8 mouse cellular contexts compared by ENCODE assay signal in the genomic region with DNA sequence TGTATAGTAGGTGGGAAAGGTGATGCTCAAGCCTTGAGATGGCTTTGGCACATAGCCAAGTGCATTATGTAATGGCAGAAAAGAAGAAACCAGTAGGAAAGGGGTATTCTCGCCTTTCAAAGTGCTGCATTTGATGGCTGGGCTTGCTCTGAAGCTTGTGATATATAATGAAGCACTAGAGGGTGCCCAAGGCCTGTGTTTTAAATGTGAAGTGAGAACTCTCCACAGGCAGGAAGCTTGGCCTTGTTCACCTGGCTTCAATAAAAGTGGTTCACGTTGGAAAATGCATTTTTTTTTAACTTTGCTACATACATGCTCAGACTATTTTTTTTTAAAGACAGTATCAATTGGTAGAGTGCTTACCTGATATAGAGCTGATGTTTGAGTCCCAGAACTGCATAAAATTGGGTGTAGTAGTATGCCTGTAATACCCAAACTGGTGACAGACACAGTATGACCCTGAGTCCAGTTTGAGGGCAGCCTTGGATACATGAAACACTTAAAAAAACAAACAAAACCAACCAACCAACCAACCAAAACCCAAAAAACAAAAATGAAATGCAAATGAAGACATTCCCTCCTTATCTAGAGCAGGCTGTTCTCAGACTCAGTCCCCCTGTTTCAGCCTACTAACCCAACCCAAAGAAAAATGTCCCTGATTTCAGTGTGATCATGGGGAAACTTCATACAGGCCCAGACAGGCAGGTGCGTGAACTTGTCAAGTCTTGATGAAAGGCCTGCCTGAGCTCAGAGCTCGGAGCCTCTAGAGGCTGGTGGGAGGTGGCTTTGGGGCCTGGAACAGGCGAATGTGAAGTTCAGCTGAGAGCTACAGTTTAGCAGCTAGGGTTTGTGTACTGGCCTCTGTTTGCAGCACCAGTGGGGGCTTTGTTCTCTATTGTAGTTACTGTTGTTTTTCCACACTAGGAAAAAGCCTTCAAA. TPM values are rescaled to one million over a fixed set of nuclear protein-coding genes. Genes with fewer than 3 reads are reported as not detected.
A peak's percentile ranks its signal among the peaks of the same experiment; 100 is the strongest.
DNase-seq lines count a peak whose midpoint lies in the region; ATAC-seq and TF ChIP-seq lines count a peak whose summit lies in the region.

No protein-coding gene starts in this region.

- no peaks in the 10 kb centered on the region for H3K9me3 ChIP-seq in intestine, postnatal 0 days (ENCODE audit: control insufficient read depth)
- H3K9me3 ChIP-seq in intestine, embryonic 15.5 days: no peaks in the 10 kb centered on the region
- H3K9me3 ChIP-seq in hindbrain, embryonic 15.5 days: no peaks in the 10 kb centered on the region
- no peaks in the 10 kb centered on the region for H3K9me3 ChIP-seq in midbrain, embryonic 16.5 days (replicated peaks; ENCODE audit: control insufficient read depth, low read length, poor library complexity, severe bottlenecking)

- no peaks in the 10 kb centered on the region for H3K27me3 ChIP-seq in intestine, postnatal 0 days (replicated peaks; ENCODE audit: control insufficient read depth, insufficient read depth, low read length)
- H3K27me3 ChIP-seq in intestine, embryonic 15.5 days (replicated peaks): no peaks in the 10 kb centered on the region
- no peaks in the 10 kb centered on the region for H3K27me3 ChIP-seq in hindbrain, embryonic 15.5 days
- H3K27me3 ChIP-seq in midbrain, embryonic 16.5 days (ENCODE audit: control insufficient read depth, insufficient read depth, low read depth, low read length): no peaks in the 10 kb centered on the region

- peak; percentile 78 for TF ChIP-seq CTCF in intestine, postnatal 0 days (IDR thresholded peaks at IDR 0.05; ENCODE audit: low read depth)

- H3K4me3 ChIP-seq in intestine, postnatal 0 days (ENCODE audit: low read depth, low read length): no peak overlapping the region
- no peak overlapping the region for H3K4me3 ChIP-seq in intestine, embryonic 15.5 days (replicated peaks)
- H3K4me3 ChIP-seq in hindbrain, embryonic 15.5 days: no peak overlapping the region
- no peak overlapping the region for H3K4me3 ChIP-seq in midbrain, embryonic 16.5 days (ENCODE audit: low read depth, low read length)

- no peak overlapping the region for H3K27ac ChIP-seq in intestine, postnatal 0 days (ENCODE audit: low read depth, low read length)
- H3K27ac ChIP-seq in intestine, embryonic 15.5 days: no peak overlapping the region
- H3K27ac ChIP-seq in hindbrain, embryonic 15.5 days (replicated peaks): no peak overlapping the region
- no peak overlapping the region for H3K27ac ChIP-seq in midbrain, embryonic 16.5 days (ENCODE audit: low read length)

- DNase-seq in brain, adult 2 months (ENCODE audit: low read depth, low spot score): peak; percentile 79
- DNase-seq in fat pad, adult 2 months (ENCODE audit: extremely low read depth, low read depth, low spot score): peak; percentile 84
- peak; percentile 24 to 25 for DNase-seq in left cerebral cortex, adult 8-10 months (ENCODE audit: low spot score in 2 of 2)
- DNase-seq in thymus, postnatal 4 days: peak; percentile 57

- no peaks in the 10 kb centered on the region for H3K36me3 ChIP-seq in intestine, postnatal 0 days (ENCODE audit: control insufficient read depth, insufficient read depth)
- H3K36me3 ChIP-seq in intestine, embryonic 15.5 days: no peaks in the 10 kb centered on the region
- no peaks in the 10 kb centered on the region for H3K36me3 ChIP-seq in hindbrain, embryonic 15.5 days
- H3K36me3 ChIP-seq in midbrain, embryonic 16.5 days (ENCODE audit: control insufficient read depth, insufficient read depth, low read length): no peaks in the 10 kb centered on the region

- WGBS in intestine, postnatal 0 days: 55% methylated on average over 5 of the region's 5 CpGs
- 45% methylated on average over 5 of the region's 5 CpGs for WGBS in intestine, embryonic 15.5 days
- WGBS in hindbrain, embryonic 15.5 days: 45% methylated on average over 5 of the region's 5 CpGs
- 41% methylated on average over 5 of the region's 5 CpGs for WGBS in midbrain, embryonic 16.5 days

- no peak overlapping the region for H3K9ac ChIP-seq in intestine, postnatal 0 days (ENCODE audit: low read depth, low read length)
- no peak overlapping the region for H3K9ac ChIP-seq in intestine, embryonic 15.5 days
- no peak overlapping the region for H3K9ac ChIP-seq in hindbrain, embryonic 15.5 days
- no peak overlapping the region for H3K9ac ChIP-seq in midbrain, embryonic 16.5 days (ENCODE audit: low read depth, low read length)

- H3K4me1 ChIP-seq in intestine, postnatal 0 days (replicated peaks; ENCODE audit: control insufficient read depth, insufficient read depth, low read length): no peaks in the 10 kb centered on the region
- peaks cover 4% of the 10 kb centered on the region; the same call in 1 of the 2 replicates for H3K4me1 ChIP-seq in intestine, embryonic 15.5 days (replicated peaks)
- 0 out of 2 replicates have a peak, but pooled peaks cover 3% of the 10 kb centered on the region for H3K4me1 ChIP-seq in hindbrain, embryonic 15.5 days (replicated peaks)
- H3K4me1 ChIP-seq in midbrain, embryonic 16.5 days (ENCODE audit: control insufficient read depth, insufficient read depth, low read length): peaks cover 8% of the 10 kb centered on the region

- no peak for ATAC-seq in intestine, postnatal 0 days
- no peak for ATAC-seq in intestine, embryonic 15.5 days
- peak; percentile 66; the same call in 1 of the 2 replicates for ATAC-seq in hindbrain, embryonic 15.5 days (ENCODE audit: low FRiP score, low read depth)
- ATAC-seq in midbrain, embryonic 16.5 days: peak; percentile 80

- H3K4me2 ChIP-seq in intestine, postnatal 0 days (replicated peaks; ENCODE audit: low read depth): no peak overlapping the region
- H3K4me2 ChIP-seq in intestine, embryonic 15.5 days (replicated peaks): no peak overlapping the region
- H3K4me2 ChIP-seq in hindbrain, embryonic 15.5 days: no peak overlapping the region
- H3K4me2 ChIP-seq in midbrain, embryonic 16.5 days (ENCODE audit: low read length): no peak overlapping the region

RNA-seq across cellular contexts. Expression of a gene that starts 44.0 kb away (rescaled TPM):
- 6.1 and 7.7 TPM in 2 replicates for polyA plus RNA-seq in intestine, postnatal 0 days (2015; fragmentation: Nextera tagmentation; extraction: Ambion mirVana)
- polyA plus RNA-seq in intestine, embryonic 15.5 days (2015; fragmentation: Nextera tagmentation; extraction: Ambion mirVana): 9.0 and 10.0 TPM in 2 replicates
- polyA plus RNA-seq in hindbrain, embryonic 15.5 days (2015; fragmentation: Nextera tagmentation; extraction: Ambion mirVana): 9.8 and 10.1 TPM in 2 replicates
- 10 to 100 TPM; 14.3 to 16.9 (median 15.6) TPM for total RNA-seq in left cerebral cortex, adult 8-10 months (2022)
- polyA plus RNA-seq in midbrain, embryonic 16.5 days (2015; fragmentation: Nextera tagmentation; extraction: Ambion mirVana): 8.4 and 9.1 TPM in 2 replicates

Comparison
In these comparisons a context has a peak if more than half of its experiments do, and no peak if none do; other contexts are left out.
1. ATAC-seq: peak in hindbrain, embryonic 15.5 days (single experiment) and midbrain, embryonic 16.5 days (single experiment); none in intestine, postnatal 0 days (single experiment) and intestine, embryonic 15.5 days (single experiment).
2. DNase-seq: peak in every context shown above with its lines; median percentile 84 in fat pad, adult 2 months; 79 in brain, adult 2 months; 57 in thymus, postnatal 4 days; 24 in left cerebral cortex, adult 8-10 months.